ENCODE assay signal across 8 mouse cellular contexts in genomic region chr5:30921256-30922033, GRCm38 (mm10). TPM values are rescaled to one million over a fixed set of nuclear protein-coding genes. Genes with fewer than 3 reads are reported as not detected.
DNase-seq lines count a peak whose midpoint lies in the region; ATAC-seq and TF ChIP-seq lines count a peak whose summit lies in the region.

TSS of gene Khk (plus strand) at chr5:30921431.

- H3K27me3 ChIP-seq in C2C12 (ENCODE audit: control insufficient read depth, insufficient read depth, insufficient read length), result no peaks in the 10 kb centered on the region
- peaks cover 8% of the 10 kb centered on the region; the same call in 1 of the 2 replicates for H3K27me3 ChIP-seq in heart, embryonic 10.5 days (ENCODE audit: insufficient read depth, poor library complexity, severe bottlenecking)
- no peaks in the 10 kb centered on the region for H3K27me3 ChIP-seq in kidney, embryonic 14.5 days (ENCODE audit: control insufficient read depth, insufficient read depth, low read length)
- H3K27me3 ChIP-seq in limb, embryonic 15.5 days, result no peaks in the 10 kb centered on the region
- H3K27me3 ChIP-seq in midbrain, postnatal 0 days (ENCODE audit: insufficient read depth, low read length), result no peaks in the 10 kb centered on the region

- H3K9ac ChIP-seq in kidney, embryonic 14.5 days (ENCODE audit: low read depth, low read length), result peak within 1 kb of the TSS; percentile 63
- H3K9ac ChIP-seq in limb, embryonic 15.5 days, result peak within 1 kb of the TSS; percentile 42
- peak within 1 kb of the TSS; percentile 65 for H3K9ac ChIP-seq in midbrain, postnatal 0 days (replicated peaks; ENCODE audit: low read length, poor library complexity, severe bottlenecking)

- peak; percentile 64 for TF ChIP-seq POLR2A in embryonic fibroblast, embryonic 13.5 days (IDR thresholded peaks at IDR 0.05; ENCODE audit: low read depth, low read length)

- H3K79me3 ChIP-seq in C2C12 (ENCODE audit: low read depth), result no peaks in the 10 kb centered on the region

- peaks cover 3% of the 10 kb centered on the region; the same call in 1 of the 2 replicates for H3K4me1 ChIP-seq in embryonic fibroblast, embryonic 13.5 days (ENCODE audit: control insufficient read depth, insufficient read depth, low read length)
- peaks cover 59% of the 10 kb centered on the region for H3K4me1 ChIP-seq in heart, embryonic 10.5 days
- H3K4me1 ChIP-seq in kidney, embryonic 14.5 days (ENCODE audit: control insufficient read depth, insufficient read depth, low read length), result peaks cover 12% of the 10 kb centered on the region
- H3K4me1 ChIP-seq in limb, embryonic 15.5 days, result peaks cover 65% of the 10 kb centered on the region
- H3K4me1 ChIP-seq in midbrain, postnatal 0 days (ENCODE audit: insufficient read depth, low read length), result no peaks in the 10 kb centered on the region

- no peaks in the 10 kb centered on the region for H3K79me2 ChIP-seq in C2C12 (ENCODE audit: control insufficient read depth, insufficient read depth)

- peak; percentile 90 for TF ChIP-seq CTCF in C2C12 (IDR thresholded peaks at IDR 0.05; ENCODE audit: control insufficient read depth, insufficient read depth, insufficient read length)
- peak; percentile 83 for TF ChIP-seq CTCF in embryonic fibroblast, embryonic 13.5 days (IDR thresholded peaks at IDR 0.05; ENCODE audit: borderline replicate concordance, insufficient read depth, low read length)
- TF ChIP-seq CTCF in midbrain, postnatal 0 days (IDR thresholded peaks at IDR 0.05), result peak; percentile 89

- no peaks in the 10 kb centered on the region for H3K36me3 ChIP-seq in C2C12 (ENCODE audit: control insufficient read depth, insufficient read depth)
- H3K36me3 ChIP-seq in heart, embryonic 10.5 days, result peaks cover 42% of the 10 kb centered on the region
- peaks cover 45% of the 10 kb centered on the region for H3K36me3 ChIP-seq in kidney, embryonic 14.5 days (ENCODE audit: control insufficient read depth, insufficient read depth, low read length)
- H3K36me3 ChIP-seq in limb, embryonic 15.5 days, result peaks cover 46% of the 10 kb centered on the region
- no peaks in the 10 kb centered on the region for H3K36me3 ChIP-seq in midbrain, postnatal 0 days (ENCODE audit: insufficient read depth, low read length)

- H3K4me2 ChIP-seq in kidney, embryonic 14.5 days (replicated peaks; ENCODE audit: low read depth, low read length), result peak within 1 kb of the TSS; percentile 61
- peak within 1 kb of the TSS; percentile 76 for H3K4me2 ChIP-seq in limb, embryonic 15.5 days
- peak within 1 kb of the TSS; percentile 88 for H3K4me2 ChIP-seq in midbrain, postnatal 0 days (ENCODE audit: low read depth, low read length, poor library complexity, severe bottlenecking)

- peak; percentile 88 for ATAC-seq in kidney, embryonic 14.5 days (ENCODE audit: low FRiP score, low TSS enrichment)
- peak; percentile 83 for ATAC-seq in limb, embryonic 15.5 days (ENCODE audit: insufficient number of reproducible peaks, low FRiP score, low TSS enrichment, low read depth)
- ATAC-seq in midbrain, postnatal 0 days (ENCODE audit: low FRiP score), result peak; percentile 74

- no peak within 1 kb of the TSS for H3K27ac ChIP-seq in embryonic fibroblast, embryonic 13.5 days (ENCODE audit: insufficient read depth, low read length)
- peak within 1 kb of the TSS; percentile 88 for H3K27ac ChIP-seq in heart, embryonic 10.5 days
- peak within 1 kb of the TSS; percentile 81; the same call in 1 of the 2 replicates for H3K27ac ChIP-seq in kidney, embryonic 14.5 days (ENCODE audit: low read depth, low read length)
- peak within 1 kb of the TSS; percentile 92 for H3K27ac ChIP-seq in limb, embryonic 15.5 days
- H3K27ac ChIP-seq in midbrain, postnatal 0 days (ENCODE audit: low read depth, low read length), result peak within 1 kb of the TSS; percentile 55

- 1% methylated on average over 39 of the region's 40 CpGs for WGBS in heart, embryonic 10.5 days
- 1% methylated on average over 39 of the region's 40 CpGs for WGBS in kidney, embryonic 14.5 days
- WGBS in limb, embryonic 15.5 days, result under 1% methylated on average over 38 of the region's 40 CpGs
- 2% methylated on average over 35 of the region's 40 CpGs for WGBS in midbrain, postnatal 0 days

- no peaks in the 10 kb centered on the region for H3K9me3 ChIP-seq in heart, embryonic 10.5 days
- no peaks in the 10 kb centered on the region for H3K9me3 ChIP-seq in kidney, embryonic 14.5 days (ENCODE audit: control insufficient read depth, low read length)
- H3K9me3 ChIP-seq in limb, embryonic 15.5 days, result no peaks in the 10 kb centered on the region
- H3K9me3 ChIP-seq in midbrain, postnatal 0 days (ENCODE audit: low read length), result no peaks in the 10 kb centered on the region

- peak within 1 kb of the TSS; percentile 62 for H3ac ChIP-seq in C2C12 (ENCODE audit: control insufficient read depth, insufficient read length, low read depth)

- DNase-seq in brain, adult 2 months (ENCODE audit: low read depth, low spot score), result peak; percentile 94
- DNase-seq in heart, embryonic 10.5 days (ENCODE audit: low spot score), result peak; percentile 95
- DNase-seq in midbrain, postnatal 0 days (ENCODE audit: low spot score), result peak; percentile 92
- peak; percentile 93 to 97 for DNase-seq in spleen, postnatal 10 days (ENCODE audit: low spot score in 2 of 2)

- peak within 1 kb of the TSS; percentile 28 for H3K4me3 ChIP-seq in C2C12 (ENCODE audit: insufficient read depth, poor library complexity, severe bottlenecking)
- peak within 1 kb of the TSS; percentile 49 for H3K4me3 ChIP-seq in embryonic fibroblast, embryonic 13.5 days (ENCODE audit: insufficient read depth, low read length)
- peak within 1 kb of the TSS; percentile 67 for H3K4me3 ChIP-seq in heart, embryonic 10.5 days
- H3K4me3 ChIP-seq in kidney, embryonic 14.5 days (ENCODE audit: low read length), result peak within 1 kb of the TSS; percentile 45
- H3K4me3 ChIP-seq in limb, embryonic 15.5 days, result peak within 1 kb of the TSS; percentile 49
- H3K4me3 ChIP-seq in midbrain, postnatal 0 days (ENCODE audit: low read depth, low read length), result peak within 1 kb of the TSS; percentile 55

TF ChIP-seq in C2C12, 6 proteins besides CTCF, POLR2A, EP300 and RAD21:
- TF ChIP-seq MAX (IDR thresholded peaks at IDR 0.05), result no peak
- no peak for TF ChIP-seq FOSL1 (IDR thresholded peaks at IDR 0.05; ENCODE audit: insufficient read depth, low read length, poor library complexity, severe bottlenecking)
- no peak for TF ChIP-seq CEBPB (IDR thresholded peaks at IDR 0.05; ENCODE audit: low read depth)
- TF ChIP-seq USF1 (IDR thresholded peaks at IDR 0.05; ENCODE audit: low read depth), result peak; percentile 84
- TF ChIP-seq MYOD1 (IDR thresholded peaks at IDR 0.05; ENCODE audit: control insufficient read depth, insufficient read length, low read depth), result no peak

RNA-seq across cellular contexts. Expression of gene Khk, which starts in this region (rescaled TPM):
- polyA plus RNA-seq in C2C12 (2012; fragmentation: generic; extraction: Trizol), result 16.2 TPM
- 11.4 and 12.4 TPM in 2 replicates for polyA plus RNA-seq in embryonic fibroblast, embryonic 13.5 days (2011; ENCODE audit: insufficient read length, low read depth, missing spikeins)
- 10.5 and 14.5 TPM in 2 replicates for polyA plus RNA-seq in heart, embryonic 10.5 days (2016; fragmentation: Nextera tagmentation; extraction: Ambion mirVana)
- 29.7 and 31.4 TPM in 2 replicates for polyA plus RNA-seq in kidney, embryonic 14.5 days (2014; fragmentation: Nextera tagmentation; extraction: Ambion mirVana)
- polyA plus RNA-seq in limb, embryonic 15.5 days (2015; fragmentation: Nextera tagmentation; extraction: Ambion mirVana), result 23.6 and 28.1 TPM in 2 replicates
- 1.4 and 12.3 TPM in 2 replicates for total RNA-seq in midbrain, postnatal 0 days (2014; rRNA removed)
- polyA plus RNA-seq in midbrain, postnatal 0 days (2015; fragmentation: Nextera tagmentation; extraction: Ambion mirVana), result 14.3 and 17.6 TPM in 2 replicates
